Comparison of ENCODE assay signal across 20 mouse cellular contexts in genomic region chr10:61155611-61156010, GRCm38 (mm10). TPM values are rescaled to one million over a fixed set of nuclear protein-coding genes. Genes with fewer than 3 reads are reported as not detected.
A peak's percentile ranks its signal among the peaks of the same experiment; 100 is the strongest.
DNase-seq lines count a peak whose midpoint lies in the region; ATAC-seq lines count a peak whose summit lies in the region.
"Had no signal": no experiment of that assay in that cellular context is flagged by ENCODE, and none has a peak within 500 bp of the region (broad histone marks: within the 10 kb centered on the region; RNA-seq: fewer than 3 reads in every experiment).

No protein-coding gene starts in this region.

- no peak overlapping the region for H3K4me3 ChIP-seq in midbrain, embryonic 16.5 days (ENCODE audit: low read depth, low read length)

- no peak overlapping the region for H3K27ac ChIP-seq in midbrain, embryonic 16.5 days (ENCODE audit: low read length)

- no peak overlapping the region for H3K4me2 ChIP-seq in midbrain, embryonic 16.5 days (ENCODE audit: low read length)

- no peaks in the 10 kb centered on the region for H3K27me3 ChIP-seq in midbrain, embryonic 16.5 days (ENCODE audit: control insufficient read depth, insufficient read depth, low read depth, low read length)
- H3K27me3 ChIP-seq: CH12.LX, Patski had no signal

- no peaks in the 10 kb centered on the region for H3K9me3 ChIP-seq in midbrain, embryonic 16.5 days (replicated peaks; ENCODE audit: control insufficient read depth, low read length, poor library complexity, severe bottlenecking)

- no peaks in the 10 kb centered on the region for H3K36me3 ChIP-seq in midbrain, embryonic 16.5 days (ENCODE audit: control insufficient read depth, insufficient read depth, low read length)
- H3K36me3 ChIP-seq: G1E had no signal

- DNase-seq in 3T3-L1 (ENCODE audit: low read depth, low spot score), result peak; percentile 95
- DNase-seq: adrenal gland, adult 2 months; adrenal gland, adult 8-10 months; adrenal gland, postnatal 10 days; adrenal gland, postnatal 14 days; adrenal gland, postnatal 25 days; adrenal gland, postnatal 36 days; B cell, adult 2 months; cerebellum, adult 11 months; cerebellum, adult 11-12 months; cerebellum, adult 18-20 months; cerebellum, adult 2 months; cerebellum, adult 8-10 months had no signal

- WGBS in midbrain, embryonic 16.5 days, result 80% methylated on average over 3 of the region's 3 CpGs

- H3K4me1 ChIP-seq in midbrain, embryonic 16.5 days (ENCODE audit: control insufficient read depth, insufficient read depth, low read length), result no peaks in the 10 kb centered on the region

- ATAC-seq in midbrain, embryonic 16.5 days, result no peak
- ATAC-seq: activated CD4-positive, CD25-positive, alpha-beta regulatory T cell, adult 4 months; CD4-positive, CD25-positive, alpha-beta regulatory T cell, adult 4 months; Patski had no signal

- H3K9ac ChIP-seq in midbrain, embryonic 16.5 days (ENCODE audit: low read depth, low read length), result no peak overlapping the region

RNA-seq across cellular contexts. Expression of gene Sgpl1, which starts 8.1 kb away (rescaled TPM):
- 42.8 and 45.7 TPM in 2 replicates for polyA plus RNA-seq in midbrain, embryonic 16.5 days (2015; fragmentation: Nextera tagmentation; extraction: Ambion mirVana)
- polyA plus RNA-seq: G1E had no signal

RNA-seq across cellular contexts. Expression of gene Tbata, which starts 16.1 kb away (rescaled TPM):
- 0.16 TPM in 1 of 2 replicates, not detected in the other for polyA plus RNA-seq in midbrain, embryonic 16.5 days (2015; fragmentation: Nextera tagmentation; extraction: Ambion mirVana)
- polyA plus RNA-seq: activated CD4-positive, CD25-positive, alpha-beta regulatory T cell, adult 4 months; adrenal gland, adult 2 months; C2C12; CD4-positive, CD25-positive, alpha-beta regulatory T cell, adult 4 months; G1E; Patski had no signal
